Mouse (Mus musculus): ENCODE measurements around the gene Neo1. TPM values are rescaled to one million over a fixed set of nuclear protein-coding genes. Genes with fewer than 3 reads are reported as not detected.

Gene Neo1
- polyA plus RNA-seq, 1 experiment from 2014 or later: 36.5 TPM

GRCm38 (mm10) chr9:58841655-58842054 is 194.6 kb downstream of the Neo1 start:
- no peak overlapping the region for H3K4me3 ChIP-seq
- no peak overlapping the region for H3K27ac ChIP-seq
- H3K36me3 ChIP-seq: peaks cover 16% of the 10 kb centered on the region
- no peak overlapping the region for H3K9ac ChIP-seq
- peaks cover 13% of the 10 kb centered on the region for H3K4me1 ChIP-seq (replicated peaks)
- 33% methylated on average over 6 of the region's 6 CpGs for WGBS
- no peak for ATAC-seq (ENCODE audit: low FRiP score)
- H3K4me2 ChIP-seq: no peak overlapping the region
- no peaks in the 10 kb centered on the region for H3K9me3 ChIP-seq
- H3K27me3 ChIP-seq: no peaks in the 10 kb centered on the region

- H3K4me3 ChIP-seq: no peak overlapping the region
- 81% methylated on average over 5 of the region's 5 CpGs for WGBS
- 0 out of 2 replicates have a peak, but pooled peaks cover 4% of the 10 kb centered on the region for H3K36me3 ChIP-seq
Observed at GRCm38 (mm10) chr9:58838504-58838903, 197.7 kb downstream of the Neo1 start.

GRCm38 (mm10) chr9:58837174-58837573 is 199.1 kb downstream of the Neo1 start:
- H3K36me3 ChIP-seq: 0 out of 2 replicates have a peak, but pooled peaks cover 4% of the 10 kb centered on the region

More at GRCm38 (mm10) chr9:58838504-58838903, 197.7 kb downstream of the Neo1 start:
- Histone ChIP-seq H3K9me3 (no peaks in the 10 kb centered on the region), H3K27me3 (no peaks in the 10 kb centered on the region), H3K27ac (no peak overlapping the region; the same call in 1 of the 2 replicates), H3K4me2 (no peak overlapping the region), H3K9ac (no peak overlapping the region), H3K4me1 (replicated peaks) (peaks cover 26% of the 10 kb centered on the region)
- no peak for ATAC-seq (ENCODE audit: low FRiP score)

GRCm38 (mm10) chr9:58832939-58833338 is 203.3 kb downstream of the Neo1 start:
- 0 out of 2 replicates have a peak, but pooled peaks cover 4% of the 10 kb centered on the region for H3K36me3 ChIP-seq
- 56% methylated on average over 3 of the region's 3 CpGs for WGBS
- no peak overlapping the region for H3K9ac ChIP-seq
- no peaks in the 10 kb centered on the region for H3K9me3 ChIP-seq
- no peaks in the 10 kb centered on the region for H3K27me3 ChIP-seq
- no peak for ATAC-seq (ENCODE audit: low FRiP score)
- peaks cover 51% of the 10 kb centered on the region for H3K4me1 ChIP-seq (replicated peaks)
- no peak overlapping the region for H3K27ac ChIP-seq
- no peak overlapping the region for H3K4me3 ChIP-seq
- H3K4me2 ChIP-seq: no peak overlapping the region

More at GRCm38 (mm10) chr9:58837174-58837573, 199.1 kb downstream of the Neo1 start:
- no peaks in the 10 kb centered on the region for H3K27me3 ChIP-seq
- no peak overlapping the region for H3K4me2 ChIP-seq
- H3K27ac ChIP-seq: no peak overlapping the region
- no peak overlapping the region for H3K4me3 ChIP-seq
- no peak for ATAC-seq (ENCODE audit: low FRiP score)
- H3K4me1 ChIP-seq (replicated peaks): peaks cover 39% of the 10 kb centered on the region
- no peaks in the 10 kb centered on the region for H3K9me3 ChIP-seq
- WGBS: 71% methylated on average over 5 of the region's 5 CpGs
- H3K9ac ChIP-seq: no peak overlapping the region

- Histone ChIP-seq H3K9ac (no peak overlapping the region; the same call in 1 of the 2 replicates), H3K4me1 (replicated peaks) (peaks cover 70% of the 10 kb centered on the region)
- ATAC-seq (ENCODE audit: low FRiP score): no peak
Observed at GRCm38 (mm10) chr9:58829627-58830026, 206.6 kb downstream of the Neo1 start.

More at GRCm38 (mm10) chr9:58829627-58830026, 206.6 kb downstream of the Neo1 start:
- no peak overlapping the region for H3K27ac ChIP-seq
- H3K36me3 ChIP-seq: 0 out of 2 replicates have a peak, but pooled peaks cover 2% of the 10 kb centered on the region
- no peak overlapping the region for H3K4me2 ChIP-seq
- 51% methylated on average over 4 of the region's 4 CpGs for WGBS
- peaks cover 5% of the 10 kb centered on the region for H3K27me3 ChIP-seq
- H3K4me3 ChIP-seq: no peak overlapping the region
- H3K9me3 ChIP-seq: no peaks in the 10 kb centered on the region

Other genes with a start within 250 kb of the Neo1 start
- 3.0 and 3.1 TPM in 2 replicates for gene Hcn4, start 213.0 kb downstream of the Neo1 start, polyA plus RNA-seq (2015; fragmentation: Nextera tagmentation; extraction: Ambion mirVana)